Mouse (Mus musculus) heart, postnatal 0 days (tissue): ENCODE data around the gene Rpl29. TPM values are rescaled to one million over a fixed set of nuclear protein-coding genes. Genes with fewer than 3 reads are reported as not detected.

ENCODE experiments used
- ATAC-seq: fragments of 200-750 bp; cut with Nextera tagmentation; 2 replicates; pipeline ENCODE4 v1.8.0; 2017; ENCODE audit warnings: low read depth, moderate number of reproducible peaks, moderate library complexity; ENCODE audit not compliant: insufficient read depth
- DNase-seq: peaks from one replicate; pipeline ENCODE4 v3.0.0-alpha.2; 2016; ENCODE audit warnings: low spot score
- H3K27ac ChIP-seq: fragments of 300-500 bp; sonication (generic); 2 replicates; pipeline ENCODE4 v1.5.1; 2014; ENCODE audit warnings: low read depth, mild to moderate bottlenecking
- H3K27me3 ChIP-seq: fragments of 300-500 bp; sonication (generic); 2 replicates; pipeline ENCODE4 v1.6.1; 2014; ENCODE audit warnings: low read length, mixed read lengths; ENCODE audit not compliant: control insufficient read depth, insufficient read depth
- H3K36me3 ChIP-seq: fragments of 300-500 bp; sonication (generic); replicated peaks from 2 replicates; pipeline ENCODE4 v1.6.1; 2014; ENCODE audit warnings: low read length, mixed read lengths; ENCODE audit not compliant: control insufficient read depth, insufficient read depth
- H3K4me1 ChIP-seq: fragments of 300-500 bp; sonication (generic); 2 replicates; pipeline ENCODE4 v1.6.1; 2014; ENCODE audit warnings: antibody characterized with exemption; ENCODE audit not compliant: control insufficient read depth, insufficient read depth
- H3K4me2 ChIP-seq: fragments of 300-500 bp; sonication (generic); 2 replicates; pipeline ENCODE4 v1.6.1; 2014; ENCODE audit warnings: low read depth, mild to moderate bottlenecking, low read length, moderate library complexity
- H3K4me3 ChIP-seq: fragments of 300-500 bp; sonication (generic); 2 replicates; pipeline ENCODE4 v1.5.1; 2014; ENCODE audit warnings: low read depth, low read length
- H3K9ac ChIP-seq: fragments of 300-500 bp; sonication (generic); replicated peaks from 2 replicates; pipeline ENCODE4 v1.6.1; 2014; ENCODE audit warnings: low read depth, low read length, mixed read lengths
- H3K9me3 ChIP-seq: fragments of 300-500 bp; sonication (generic); replicated peaks from 2 replicates; pipeline ENCODE4 v1.6.1; 2016; ENCODE audit warnings: low read length; ENCODE audit not compliant: control insufficient read depth
- CTCF ChIP-seq: IDR thresholded peaks from 2 replicates; pipeline ENCODE4 v1.5.1; 2016; ENCODE audit warnings: antibody characterized with exemption, control low read depth, low read depth
- EP300 ChIP-seq: IDR thresholded peaks from 2 replicates; pipeline ENCODE4 v1.6.1; 2016; ENCODE audit warnings: antibody characterized with exemption, low read depth
- WGBS: fragments of 180-500 bp; shearing (Covaris S2); extraction: QIAGEN DNeasy Blood & Tissue Kit; methylation state at CpG from one replicate; pipeline ENCODE4 v1.1.7; 2014; 5-methylcytosine and 5-hydroxymethylcytosine counted together
- polyA plus RNA-seq: library from polyadenylated mRNA; unstranded; fragments of >200 nt; fragmentation: Nextera tagmentation; extraction: Ambion mirVana; gene quantifications from 2 replicates; pipeline ENCODE4 v1.2.1, GENCODE M21; 2015
- total RNA-seq: library from RNA; depleted of rRNA; stranded (reverse); fragments of >200 nt; gene quantifications from 2 replicates; pipeline ENCODE4 v1.2.3, GENCODE M21; 2014; ENCODE audit warnings: low replicate concordance

Gene Rpl29
- total and polyA plus RNA-seq, 2 experiments from 2014 or later, result 504 to 783 TPM

DNA sequence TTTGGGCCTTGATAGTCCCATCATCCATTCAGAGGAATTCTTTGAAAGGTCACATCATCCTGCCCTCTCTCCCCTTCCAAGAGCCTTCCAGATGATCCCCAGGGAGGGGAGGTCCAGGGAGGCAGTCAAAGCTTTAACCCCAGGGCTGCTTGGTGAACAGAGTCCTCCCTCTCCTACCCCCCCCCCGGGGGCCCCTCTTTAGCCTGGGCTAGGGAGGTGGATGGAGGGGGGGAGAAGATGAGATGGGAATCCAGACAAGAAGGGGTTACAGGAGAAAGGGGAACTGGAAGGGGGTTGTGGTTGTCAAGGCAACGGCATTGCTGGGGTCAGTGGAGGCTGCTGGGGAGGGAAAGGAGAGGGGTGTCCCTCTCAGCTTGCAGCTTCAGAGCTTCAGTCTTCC, 8.6 kb upstream of the Rpl29 start:
- WGBS, result 5% methylated on average over 2 of the region's 2 CpGs
- H3K9ac ChIP-seq, result no peak overlapping the region

GRCm38 (mm10) chr9:106421033-106421864, 8.0 kb upstream of the Rpl29 start:
- peaks cover 13% of the 10 kb centered on the region for H3K4me1 ChIP-seq
- peak overlapping the region; percentile 39 for H3K4me2 ChIP-seq
- ATAC-seq (peak; percentile 11), DNase-seq (no peak)
- H3K27me3 ChIP-seq, result peaks cover 12% of the 10 kb centered on the region; the same call in 1 of the 2 replicates
- no peak overlapping the region for H3K27ac ChIP-seq
- no peak overlapping the region for H3K9ac ChIP-seq
- H3K36me3 ChIP-seq, result no peaks in the 10 kb centered on the region
- WGBS, result 26% methylated on average over 18 of the region's 18 CpGs
- no peak overlapping the region for H3K4me3 ChIP-seq
- no peaks in the 10 kb centered on the region for H3K9me3 ChIP-seq
- TF ChIP-seq EP300 (no peak), CTCF (no peak)

More for the DNA sequence above, 8.6 kb upstream of the Rpl29 start:
- H3K27ac ChIP-seq, result no peak overlapping the region
- H3K4me3 ChIP-seq, result no peak overlapping the region
- peaks cover 13% of the 10 kb centered on the region for H3K4me1 ChIP-seq
- H3K9me3 ChIP-seq, result no peaks in the 10 kb centered on the region
- no peak for DNase-seq
- no peak for ATAC-seq
- no peak overlapping the region for H3K4me2 ChIP-seq
- no peaks in the 10 kb centered on the region for H3K36me3 ChIP-seq
- peaks cover 12% of the 10 kb centered on the region; the same call in 1 of the 2 replicates for H3K27me3 ChIP-seq
- TF ChIP-seq CTCF (no peak), EP300 (no peak)

- peak; percentile 74 for ATAC-seq
- H3K27me3 ChIP-seq, result peaks cover 12% of the 10 kb centered on the region; the same call in 1 of the 2 replicates
- H3K9ac ChIP-seq, result no peak overlapping the region
- TF ChIP-seq CTCF, result peak; percentile 97
- no peak for TF ChIP-seq EP300
- no peak overlapping the region for H3K27ac ChIP-seq
- H3K4me3 ChIP-seq, result no peak overlapping the region
- DNase-seq, result peak; percentile 90
- peaks cover 13% of the 10 kb centered on the region for H3K4me1 ChIP-seq
- WGBS, result 0% methylated on average over 3 of the region's 3 CpGs
- H3K36me3 ChIP-seq, result no peaks in the 10 kb centered on the region
- H3K9me3 ChIP-seq, result no peaks in the 10 kb centered on the region
- peak overlapping the region; percentile 39 for H3K4me2 ChIP-seq
Measured at GRCm38 (mm10) chr9:106421865-106422160, 7.4 kb upstream of the Rpl29 start.

DNA sequence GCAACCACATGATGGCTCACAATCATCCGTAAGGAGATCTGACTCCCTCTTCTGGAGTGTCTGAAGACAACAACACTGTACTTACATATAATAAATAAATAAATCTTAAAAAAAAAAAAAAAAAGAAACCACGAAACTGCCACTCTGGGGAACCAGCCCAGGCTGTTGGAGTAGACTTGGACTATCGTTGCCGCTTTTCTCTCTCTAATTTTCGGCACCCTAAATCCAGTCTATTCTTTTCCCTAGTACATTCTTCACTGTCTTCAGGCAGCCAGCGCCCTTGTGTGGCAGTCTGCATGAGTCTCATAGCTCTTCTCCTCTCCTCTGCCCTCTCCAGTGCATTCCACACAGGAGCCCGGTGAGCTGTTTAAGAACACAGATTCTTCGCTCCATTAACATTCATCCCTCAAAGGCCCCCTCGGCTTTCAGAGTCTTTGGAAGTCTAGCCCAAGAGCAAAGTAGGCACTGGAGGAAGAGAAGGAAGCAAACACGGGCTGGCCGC, 484 bp upstream of the Rpl29 start:
- peak overlapping the region; percentile 89 for H3K4me3 ChIP-seq
- H3K9me3 ChIP-seq, result no peaks in the 10 kb centered on the region
- 8% methylated on average over 11 of the region's 11 CpGs for WGBS
- ATAC-seq, result peak; percentile 54
- peak; percentile 44 for DNase-seq
- peak overlapping the region; percentile 97 for H3K4me2 ChIP-seq
- peak overlapping the region; percentile 70 for H3K9ac ChIP-seq
- no peaks in the 10 kb centered on the region for H3K27me3 ChIP-seq
- peak overlapping the region; percentile 95 for H3K27ac ChIP-seq
- peaks cover 30% of the 10 kb centered on the region for H3K36me3 ChIP-seq
- H3K4me1 ChIP-seq, result peaks cover 6% of the 10 kb centered on the region; the same call in 1 of the 2 replicates
- no peak for TF ChIP-seq EP300
- no peak for TF ChIP-seq CTCF

DNA sequence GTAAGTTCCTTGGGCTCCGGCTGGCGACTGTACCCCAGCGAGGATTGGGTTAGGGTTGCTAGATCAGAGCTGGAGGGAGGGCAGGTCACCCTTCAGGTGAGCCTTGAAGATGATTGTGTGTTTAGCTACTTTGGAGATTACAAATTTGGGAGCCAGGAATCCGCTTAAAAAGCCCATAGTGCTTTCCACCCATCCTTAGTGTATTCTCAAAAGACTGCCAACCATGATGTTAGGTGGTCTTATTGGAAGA, 686 bp downstream of the Rpl29 start:
- WGBS, result under 1% methylated on average over 4 of the region's 4 CpGs

More for the DNA sequence above, 686 bp downstream of the Rpl29 start:
- Histone ChIP-seq H3K4me2 (peak overlapping the region; percentile 97), H3K9ac (peak overlapping the region; percentile 95), H3K4me3 (peak overlapping the region; percentile 89), H3K27me3 (no peaks in the 10 kb centered on the region), H3K27ac (peak overlapping the region; percentile 95), H3K9me3 (no peaks in the 10 kb centered on the region), H3K36me3 (peaks cover 39% of the 10 kb centered on the region), H3K4me1 (peaks cover 6% of the 10 kb centered on the region; the same call in 1 of the 2 replicates)
- TF ChIP-seq CTCF (no peak), EP300 (no peak)
- ATAC-seq (no peak), DNase-seq (no peak)
